Mouse (Mus musculus) ovary, postnatal 10 days (tissue): ENCODE measurements around the gene Rgs6.

Source experiments
- DNase-seq: peaks from one replicate; pipeline ENCODE4 v3.0.0; 2022; ENCODE audit warnings: low spot score

The Rgs6 gene

DNA sequence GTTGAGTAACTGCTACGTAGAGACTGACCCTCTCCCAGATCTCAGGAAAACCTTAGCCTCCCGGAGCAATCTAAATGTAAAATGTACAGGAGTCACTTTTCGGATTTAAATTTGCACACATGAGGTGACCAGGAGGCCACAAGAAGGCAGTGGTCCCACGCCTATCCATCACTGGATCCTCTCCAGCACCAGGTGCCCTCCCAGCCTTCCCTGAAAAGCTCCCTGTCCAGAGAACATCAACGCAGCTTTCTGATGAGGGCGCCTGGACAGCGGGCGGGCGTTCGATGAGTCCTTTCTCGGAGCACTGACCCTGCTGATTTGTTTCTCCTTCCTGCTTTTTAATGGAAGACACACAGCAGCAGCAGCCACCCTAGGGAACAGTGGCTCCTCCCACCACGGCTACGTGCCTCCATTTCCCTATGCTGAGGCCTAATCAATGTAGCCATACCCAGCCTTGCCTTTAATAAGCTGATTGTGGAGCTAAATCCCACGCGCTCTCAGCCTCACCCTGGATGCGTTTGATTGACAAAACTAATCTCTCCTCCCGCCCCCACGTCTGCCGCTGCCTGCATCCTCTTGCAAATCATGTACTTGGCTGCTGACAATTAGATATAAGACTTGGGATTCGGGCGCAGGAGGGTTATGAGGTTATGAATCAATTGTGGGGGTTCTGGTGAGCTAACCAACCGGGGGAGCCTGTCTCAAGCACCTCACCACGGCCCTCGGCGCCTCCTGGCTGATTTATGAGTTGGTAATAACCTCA lies 449.9 kb downstream of the Rgs6 start:
- DNase-seq: no peak

- DNase-seq: no peak
Observed at GRCm38 (mm10) chr12:83038779-83039178, 450.7 kb downstream of the Rgs6 start.

- no peak for DNase-seq
Observed at GRCm38 (mm10) chr12:83039859-83040258, 451.8 kb downstream of the Rgs6 start.

GRCm38 (mm10) chr12:83043980-83044620 lies 456.0 kb downstream of the Rgs6 start:
- DNase-seq: no peak

DNA sequence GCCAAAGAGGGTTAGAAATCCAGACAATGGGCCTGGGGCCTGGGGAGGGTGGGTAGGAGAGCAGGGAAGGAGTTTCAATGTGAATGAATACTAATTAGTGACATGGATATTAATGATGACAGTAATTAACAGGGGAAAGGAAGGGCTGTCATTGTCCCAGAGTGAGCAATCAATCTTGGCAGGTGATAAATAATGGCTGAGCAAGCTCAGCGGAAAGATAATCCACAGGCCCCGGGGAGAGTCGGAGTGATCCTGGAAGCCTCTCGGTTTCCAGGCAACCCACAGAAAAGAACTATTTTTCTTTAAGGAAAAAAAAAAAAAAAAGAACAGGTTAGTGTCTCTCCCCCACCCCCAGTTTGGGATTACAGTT lies 456.5 kb downstream of the Rgs6 start:
- no peak for DNase-seq

DNA sequence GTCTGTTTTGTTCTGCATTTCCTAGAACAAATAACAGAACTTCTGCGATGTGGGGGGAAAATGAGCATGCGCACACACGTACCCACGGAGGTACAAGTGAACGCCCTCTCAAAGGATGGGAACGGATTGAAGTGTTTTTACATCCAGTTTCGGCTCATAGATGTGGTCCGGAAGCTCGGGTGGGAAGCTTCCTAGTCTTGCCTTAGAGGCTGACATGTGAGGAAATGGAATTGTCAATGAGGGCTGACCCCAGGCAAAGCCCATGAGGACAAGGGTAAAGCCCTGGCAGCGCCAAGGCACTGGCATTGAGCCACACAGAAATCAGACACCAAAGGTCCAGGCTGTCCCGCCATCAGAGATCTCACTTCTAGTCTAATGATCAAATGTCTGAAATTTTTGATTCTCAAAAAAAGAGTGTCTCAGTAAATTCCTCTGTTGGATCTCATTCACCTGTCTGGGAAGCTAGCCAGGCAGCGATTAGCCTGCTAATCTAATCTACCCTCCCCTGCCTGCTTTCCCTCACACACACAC lies 457.0 kb downstream of the Rgs6 start:
- no peak for DNase-seq

DNA sequence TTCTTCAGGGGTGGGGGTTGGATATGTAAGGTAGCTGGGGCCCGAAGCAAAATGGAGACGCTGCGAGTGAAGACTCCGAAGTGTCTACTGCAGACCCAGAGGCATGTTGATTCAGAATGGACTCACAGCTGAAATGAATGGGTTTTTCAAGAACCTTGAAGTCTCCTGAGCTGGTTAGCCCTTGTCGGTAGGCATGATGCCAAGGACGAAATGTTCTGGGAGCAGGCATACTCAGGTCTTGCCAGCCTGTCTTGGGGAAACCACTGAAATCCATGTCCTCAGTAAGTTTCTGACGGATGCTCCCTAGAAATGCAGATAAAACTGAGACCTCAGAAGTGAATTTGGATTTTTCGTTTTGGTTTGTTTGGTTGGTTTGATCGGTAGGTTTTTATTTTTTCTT lies 458.6 kb downstream of the Rgs6 start:
- DNase-seq: no peak

DNA sequence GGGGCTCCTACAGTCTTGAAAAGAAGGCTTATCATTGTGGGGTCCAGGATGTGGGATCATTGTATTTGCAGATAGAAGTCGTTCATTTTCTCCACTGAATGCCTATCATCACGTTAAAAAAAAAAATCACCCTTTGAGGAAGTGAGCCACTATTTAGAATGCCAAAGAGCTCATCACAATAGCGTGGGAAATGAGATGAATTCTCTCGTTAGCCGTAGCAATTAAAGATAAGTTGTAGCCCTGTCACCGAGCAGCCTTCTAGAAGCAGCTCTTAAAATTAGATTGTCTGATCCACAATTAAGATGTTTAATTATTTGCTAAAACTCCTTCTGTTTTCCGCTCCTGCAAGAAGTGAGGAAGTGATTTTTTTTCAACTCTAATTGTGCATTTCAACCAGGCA lies 459.6 kb downstream of the Rgs6 start:
- no peak for DNase-seq

- no peak for DNase-seq
Observed at GRCm38 (mm10) chr12:83050514-83050913, 462.4 kb downstream of the Rgs6 start.

DNA sequence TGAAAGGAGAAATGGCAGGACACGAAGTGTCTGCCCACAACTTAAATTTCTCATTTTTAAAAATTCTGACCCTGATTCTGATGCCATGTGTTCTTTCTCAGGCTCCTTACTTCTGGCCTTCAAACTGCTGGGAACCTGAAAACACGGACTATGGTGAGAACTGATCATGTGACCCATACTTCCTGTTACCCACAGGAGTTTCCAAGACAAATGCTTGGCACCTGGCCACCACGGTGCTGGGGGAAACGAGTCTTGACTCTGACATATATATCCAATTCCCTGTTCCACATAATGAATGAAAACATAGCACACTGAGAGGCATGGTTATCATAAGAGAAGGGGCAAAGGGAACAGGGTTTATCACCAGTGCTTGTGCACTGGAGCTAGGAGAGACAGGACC lies 464.3 kb downstream of the Rgs6 start:
- DNase-seq: no peak

DNA sequence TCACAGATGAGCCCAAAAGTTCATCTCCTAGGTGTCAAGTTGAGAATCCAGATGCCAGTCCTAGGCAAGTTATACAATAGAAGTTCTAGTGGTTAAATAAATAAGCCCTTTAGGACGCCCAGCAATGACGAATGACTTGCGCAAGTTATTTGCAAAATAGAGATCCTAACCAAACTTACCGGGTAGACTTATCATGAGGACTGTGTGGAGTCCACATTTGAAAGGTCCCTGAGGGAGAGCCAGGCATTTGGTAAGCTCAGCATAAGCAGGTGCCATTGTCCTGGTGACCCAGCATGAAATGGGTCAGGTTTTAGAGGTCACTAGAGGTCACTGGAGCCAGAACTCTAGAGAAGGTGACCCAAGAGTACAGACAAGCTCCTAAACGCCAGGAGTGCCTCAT lies 467.6 kb downstream of the Rgs6 start:
- no peak for DNase-seq

- DNase-seq: no peak
Observed at GRCm38 (mm10) chr12:83066426-83066825, 478.3 kb downstream of the Rgs6 start.

GRCm38 (mm10) chr12:83070848-83071247 lies 482.8 kb downstream of the Rgs6 start:
- DNase-seq: no peak

DNA sequence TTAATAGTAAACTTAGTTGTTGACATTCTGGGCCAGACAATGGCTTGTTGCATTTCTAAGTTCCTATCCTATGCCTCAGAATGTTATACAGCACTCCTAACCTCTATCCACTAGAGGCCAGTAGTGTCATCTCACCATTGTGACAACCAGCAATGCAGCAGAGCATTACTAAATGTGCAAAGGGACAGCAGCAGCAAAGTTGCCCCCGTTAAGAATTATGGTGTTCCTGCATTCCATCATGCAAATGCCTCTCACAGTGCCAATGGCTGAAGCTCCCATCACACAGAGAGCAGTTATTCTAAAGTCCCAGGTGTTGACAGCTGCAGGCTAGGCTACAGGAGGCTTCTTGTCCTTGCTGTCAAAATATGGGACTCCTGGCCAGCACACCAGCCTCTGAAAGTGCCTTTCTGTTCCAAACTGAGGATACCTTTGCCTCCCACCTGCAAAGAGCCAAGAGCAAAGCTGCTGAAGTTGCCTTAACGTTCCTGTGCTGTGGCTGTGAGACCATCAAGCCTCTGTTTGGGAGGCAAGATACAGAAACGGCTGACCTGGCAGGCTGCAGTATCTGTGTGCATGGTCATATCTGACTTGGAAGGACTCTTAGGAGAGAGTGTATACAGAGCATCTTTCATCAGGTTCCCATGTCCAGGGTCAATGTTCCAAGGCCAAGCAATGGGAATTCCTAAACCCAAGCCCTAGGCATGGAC lies 484.2 kb downstream of the Rgs6 start:
- DNase-seq: no peak

DNA sequence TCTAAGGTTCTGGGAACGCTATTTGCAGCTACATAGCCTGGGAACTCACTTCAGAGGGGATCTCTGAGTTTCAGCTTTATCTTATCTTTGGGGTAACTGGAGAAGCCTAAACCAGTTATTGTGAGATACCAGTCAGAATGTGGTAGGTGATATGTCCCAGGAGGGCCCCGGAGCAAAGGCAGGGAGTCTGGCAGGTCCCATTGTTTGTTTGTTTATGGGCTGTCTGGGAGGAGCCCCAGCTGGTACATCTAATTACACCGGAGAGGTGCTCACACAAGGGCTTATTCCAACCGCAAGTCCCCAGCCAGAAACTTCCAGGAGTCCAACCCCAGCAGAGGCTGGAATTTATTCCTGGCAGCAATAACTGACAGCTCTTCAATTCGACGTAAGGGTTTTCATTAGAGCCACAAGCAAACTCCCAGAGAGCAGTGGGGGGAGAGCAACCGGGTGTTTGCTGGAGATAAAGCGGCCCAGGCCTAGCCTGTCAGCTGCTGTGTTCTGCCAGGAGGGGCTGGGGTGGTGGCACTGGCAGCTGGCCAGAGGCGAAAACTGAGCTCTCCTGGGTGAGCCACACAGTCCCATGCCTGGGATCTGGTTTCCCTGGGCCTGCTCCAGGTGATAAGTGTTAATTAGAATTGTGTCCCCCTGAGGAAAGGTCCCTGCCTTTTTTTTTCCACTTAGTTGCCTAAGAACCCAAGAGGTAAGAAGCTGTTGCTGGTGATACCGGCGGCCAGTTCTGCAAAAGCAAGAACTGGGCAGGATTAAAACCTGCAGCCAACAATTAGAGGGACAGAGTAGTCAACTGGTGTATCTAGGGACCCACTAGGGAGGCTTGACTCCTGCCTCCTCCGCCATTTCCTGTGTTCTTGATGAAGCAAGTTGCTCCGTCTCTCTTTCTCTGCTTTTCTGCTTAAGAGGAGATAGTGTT lies 485.1 kb downstream of the Rgs6 start:
- no peak for DNase-seq

DNA sequence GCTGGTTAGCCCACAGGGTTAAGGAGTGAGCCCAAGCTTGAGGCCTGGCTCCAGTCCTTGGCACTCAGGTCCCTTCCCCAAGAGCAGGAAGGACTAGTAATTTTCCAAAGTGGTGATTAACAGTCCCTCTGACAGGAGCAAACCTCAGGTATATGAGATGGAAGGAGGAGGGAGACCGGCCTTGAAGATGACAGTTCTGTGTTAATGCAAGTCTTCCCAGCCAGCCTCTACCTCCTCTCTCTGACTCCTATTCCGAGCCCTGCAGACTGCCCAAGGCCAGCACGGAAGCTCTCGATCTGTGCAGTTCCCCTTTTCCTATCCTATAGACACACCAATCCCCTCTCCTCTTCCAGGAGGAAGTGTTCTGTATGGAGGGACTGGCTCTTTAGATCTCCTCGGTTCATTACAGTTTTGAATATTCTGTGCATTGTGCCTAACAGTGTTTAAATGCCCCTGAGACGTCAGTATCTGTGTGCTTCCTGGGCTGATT lies 485.8 kb downstream of the Rgs6 start:
- no peak for DNase-seq

- DNase-seq: no peak
Observed at GRCm38 (mm10) chr12:83076179-83076578, 488.1 kb downstream of the Rgs6 start.

- no peak for DNase-seq
Observed at GRCm38 (mm10) chr12:83077486-83077885, 489.4 kb downstream of the Rgs6 start.

GRCm38 (mm10) chr12:83083427-83083826 lies 495.3 kb downstream of the Rgs6 start:
- no peak for DNase-seq

GRCm38 (mm10) chr12:83084614-83085013 lies 496.5 kb downstream of the Rgs6 start:
- no peak for DNase-seq

- no peak for DNase-seq
Observed at GRCm38 (mm10) chr12:83087010-83087409, 498.9 kb downstream of the Rgs6 start.

DNA sequence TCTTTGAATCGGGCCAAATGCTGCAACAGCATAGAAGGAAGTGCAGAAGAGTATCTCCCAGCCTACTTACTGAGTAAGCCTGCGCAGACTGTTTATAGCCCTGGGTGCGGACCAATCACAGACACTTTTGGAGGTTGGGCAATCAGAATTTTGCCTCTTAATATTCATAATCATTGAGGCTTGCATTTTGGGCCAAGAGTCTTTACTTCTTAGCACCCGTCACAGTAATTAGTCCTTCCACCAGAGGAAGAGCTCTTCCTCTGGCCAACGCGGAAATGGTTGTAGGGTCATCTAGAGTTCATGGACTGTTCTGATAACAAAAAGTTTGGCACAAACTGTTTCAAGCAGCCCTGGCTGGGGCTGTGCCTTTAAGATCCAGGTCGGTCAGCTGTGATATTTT lies 499.5 kb downstream of the Rgs6 start:
- DNase-seq: no peak
